9 mouse cellular contexts compared by ENCODE assay signal in genomic region chr2:20943222-20943621, GRCm38 (mm10). TPM values are rescaled to one million over a fixed set of nuclear protein-coding genes. Genes with fewer than 3 reads are reported as not detected.
DNase-seq lines count a peak whose midpoint lies in the region; ATAC-seq lines count a peak whose summit lies in the region.
"Had no signal": no experiment of that assay in that cellular context is flagged by ENCODE, and none has a peak within 500 bp of the region (broad histone marks: within the 10 kb centered on the region; RNA-seq: fewer than 3 reads in every experiment).

No protein-coding gene starts in this region.

- no peak for DNase-seq in kidney, adult 8-10 months
- peak; percentile 75 for DNase-seq in Muller cell, postnatal 12 days (ENCODE audit: inconsistent ontology term)
- DNase-seq in skeletal muscle tissue, adult 2 months (ENCODE audit: low read depth, low spot score), result peak; percentile 29
- DNase-seq in urinary bladder, postnatal 10 days (ENCODE audit: low spot score), result no peak

- H3K4me2 ChIP-seq in kidney, embryonic 15.5 days, result no peak overlapping the region
- peak overlapping the region; percentile 30 for H3K4me2 ChIP-seq in heart, embryonic 16.5 days (ENCODE audit: low read depth, low read length)
- no peak overlapping the region for H3K4me2 ChIP-seq in liver, embryonic 16.5 days (ENCODE audit: low read depth, low read length)
- H3K4me2 ChIP-seq: limb, embryonic 15.5 days had no signal

- H3K9me3 ChIP-seq in kidney, embryonic 15.5 days (replicated peaks), result no peaks in the 10 kb centered on the region
- H3K9me3 ChIP-seq in heart, embryonic 16.5 days (replicated peaks; ENCODE audit: control insufficient read depth, low read length), result no peaks in the 10 kb centered on the region
- H3K9me3 ChIP-seq in liver, embryonic 16.5 days (replicated peaks; ENCODE audit: control insufficient read depth, low read length), result no peaks in the 10 kb centered on the region
- H3K9me3 ChIP-seq: limb, embryonic 15.5 days had no signal

- H3K4me3 ChIP-seq in kidney, embryonic 15.5 days (replicated peaks), result no peak overlapping the region
- no peak overlapping the region; the same call in 1 of the 2 replicates for H3K4me3 ChIP-seq in heart, embryonic 16.5 days (ENCODE audit: low read length)
- H3K4me3 ChIP-seq in liver, embryonic 16.5 days (ENCODE audit: low read depth, low read length), result no peak overlapping the region
- H3K4me3 ChIP-seq: limb, embryonic 15.5 days had no signal

- no peak overlapping the region for H3K27ac ChIP-seq in kidney, embryonic 15.5 days
- peak overlapping the region; percentile 57 for H3K27ac ChIP-seq in heart, embryonic 16.5 days (ENCODE audit: low read length)
- H3K27ac ChIP-seq in liver, embryonic 16.5 days (ENCODE audit: low read length), result no peak overlapping the region
- H3K27ac ChIP-seq: limb, embryonic 15.5 days had no signal

- WGBS in kidney, embryonic 15.5 days, result 7% methylated on average over 5 of the region's 5 CpGs
- WGBS in heart, embryonic 16.5 days, result 6% methylated on average over 5 of the region's 5 CpGs
- 9% methylated on average over 5 of the region's 5 CpGs for WGBS in liver, embryonic 16.5 days (ENCODE audit: insufficient replicate concordance)

- no peak overlapping the region for H3K9ac ChIP-seq in kidney, embryonic 15.5 days
- H3K9ac ChIP-seq in heart, embryonic 16.5 days (ENCODE audit: low read length), result no peak overlapping the region
- H3K9ac ChIP-seq in liver, embryonic 16.5 days (ENCODE audit: low read depth, low read length), result no peak overlapping the region
- H3K9ac ChIP-seq: limb, embryonic 15.5 days had no signal

- H3K4me1 ChIP-seq in kidney, embryonic 15.5 days, result peaks cover 44% of the 10 kb centered on the region
- peaks cover 56% of the 10 kb centered on the region for H3K4me1 ChIP-seq in heart, embryonic 16.5 days (ENCODE audit: control insufficient read depth, insufficient read depth, low read length)
- H3K4me1 ChIP-seq in liver, embryonic 16.5 days (ENCODE audit: control insufficient read depth, low read depth, low read length), result peaks cover 30% of the 10 kb centered on the region

- ATAC-seq in kidney, embryonic 15.5 days (replicated peaks; ENCODE audit: low FRiP score), result peak; percentile 80
- peak; percentile 90 for ATAC-seq in common myeloid progenitor, adult 5-6 weeks (replicated peaks; ENCODE audit: low read depth, poor library complexity, severe bottlenecking)
- peak; percentile 57 for ATAC-seq in heart, embryonic 16.5 days (replicated peaks; ENCODE audit: extremely low read depth, insufficient read depth, low FRiP score)
- peak; percentile 71 for ATAC-seq in liver, embryonic 16.5 days (ENCODE audit: low read depth)

- H3K27me3 ChIP-seq in kidney, embryonic 15.5 days, result no peaks in the 10 kb centered on the region
- H3K27me3 ChIP-seq in heart, embryonic 16.5 days (ENCODE audit: control insufficient read depth, insufficient read depth, low read length), result no peaks in the 10 kb centered on the region
- no peaks in the 10 kb centered on the region for H3K27me3 ChIP-seq in liver, embryonic 16.5 days (ENCODE audit: control insufficient read depth, insufficient read depth, low read depth, low read length)
- H3K27me3 ChIP-seq: limb, embryonic 15.5 days had no signal

- H3K36me3 ChIP-seq in kidney, embryonic 15.5 days, result no peaks in the 10 kb centered on the region
- no peaks in the 10 kb centered on the region for H3K36me3 ChIP-seq in heart, embryonic 16.5 days (ENCODE audit: control insufficient read depth, insufficient read depth)
- H3K36me3 ChIP-seq in liver, embryonic 16.5 days (ENCODE audit: control insufficient read depth, insufficient read depth), result no peaks in the 10 kb centered on the region
- H3K36me3 ChIP-seq: limb, embryonic 15.5 days had no signal

RNA-seq across cellular contexts. Expression of gene Arhgap21, which starts 25.5 kb away (rescaled TPM):
- 11.3 and 12.7 TPM in 2 replicates for polyA plus RNA-seq in kidney, embryonic 15.5 days (2015; fragmentation: Nextera tagmentation; extraction: Ambion mirVana)
- total RNA-seq in common myeloid progenitor, adult 5-6 weeks (2017), result 62.4 and 102 TPM in 2 replicates
- polyA plus RNA-seq in heart, embryonic 16.5 days (2015; fragmentation: Nextera tagmentation; extraction: Ambion mirVana), result 14.8 and 18.6 TPM in 2 replicates
- 5.2 and 5.4 TPM in 2 replicates for polyA plus RNA-seq in liver, embryonic 16.5 days (2015; fragmentation: Nextera tagmentation; extraction: Ambion mirVana)

Comparison
In these comparisons a context has a peak if more than half of its experiments do, and no peak if none do; other contexts are left out.
1. DNase-seq: peak in Muller cell, postnatal 12 days (single experiment) and skeletal muscle tissue, adult 2 months (single experiment); none in kidney, adult 8-10 months (0 of 2) and urinary bladder, postnatal 10 days (single experiment).
2. Peak in every context shown above with its lines, with median percentiles within 50 percentile points of each other: ATAC-seq.